Mouse (Mus musculus) testis, adult 2 months (tissue): ENCODE measurements around the gene Kras. TPM values are rescaled to one million over a fixed set of nuclear protein-coding genes. Genes with fewer than 3 reads are reported as not detected.

Source experiments
- H3K27ac ChIP-seq: fragments of 200-500 bp; 2 replicates; pipeline ENCODE4 v1.5.1; 2012; ENCODE audit warnings: low read depth, low read length; ENCODE audit not compliant: control insufficient read depth, insufficient read depth
- H3K27me3 ChIP-seq: fragments of 200-500 bp; 2 replicates; pipeline ENCODE4 v1.6.1; 2012; ENCODE audit warnings: mild to moderate bottlenecking, low read length, moderate library complexity; ENCODE audit not compliant: control insufficient read depth, insufficient read depth
- H3K36me3 ChIP-seq: fragments of 200-500 bp; 2 replicates; pipeline ENCODE4 v1.6.1; 2012; ENCODE audit warnings: mild to moderate bottlenecking, low read length; ENCODE audit not compliant: control insufficient read depth, insufficient read depth
- H3K4me1 ChIP-seq: fragments of 200-500 bp; 2 replicates; pipeline ENCODE4 v1.6.1; 2012; ENCODE audit warnings: low read length; ENCODE audit not compliant: control insufficient read depth, insufficient read depth
- H3K4me3 ChIP-seq: fragments of 200-500 bp; 2 replicates; pipeline ENCODE4 v1.5.1; 2012; ENCODE audit warnings: low read depth, mild to moderate bottlenecking, low read length, moderate library complexity, mixed read lengths; ENCODE audit not compliant: control insufficient read depth
- CTCF ChIP-seq: fragments of 200-500 bp; IDR thresholded peaks from 2 replicates; pipeline ENCODE4 v1.5.1; 2012; ENCODE audit warnings: low read depth, mild to moderate bottlenecking, inconsistent platforms, low read length, moderate library complexity; ENCODE audit not compliant: control insufficient read depth, insufficient read depth, insufficient replicate concordance
- POLR2A ChIP-seq: fragments of 200-500 bp; IDR thresholded peaks from 2 replicates; pipeline ENCODE4 v1.6.1; 2012; ENCODE audit warnings: low read depth, mild to moderate bottlenecking, inconsistent platforms, low read length, moderate library complexity; ENCODE audit not compliant: control insufficient read depth
- polyA plus RNA-seq: library from polyadenylated mRNA; depleted of rRNA; stranded (reverse); fragments of >200 nt; gene quantifications from 2 replicates; pipeline ENCODE4 v1.2.3, GENCODE M21; 2012

The Kras gene
- polyA plus RNA-seq, 1 experiment = 8.0 TPM

- Histone ChIP-seq H3K36me3 (no peaks in the 10 kb centered on the region), H3K4me1 (0 out of 2 replicates have a peak, but pooled peaks cover 3% of the 10 kb centered on the region), H3K27ac (no peak overlapping the region), H3K4me3 (peak overlapping the region; percentile 85), H3K27me3 (no peaks in the 10 kb centered on the region)
- TF ChIP-seq CTCF (no peak), POLR2A (no peak)
Measured at GRCm38 (mm10) chr6:145269313-145269845, 19.3 kb upstream of the Kras start.

- H3K36me3 ChIP-seq = no peaks in the 10 kb centered on the region
- H3K27ac ChIP-seq = no peak overlapping the region
- TF ChIP-seq CTCF (no peak), POLR2A (no peak)
Measured at GRCm38 (mm10) chr6:145267692-145268091, 17.7 kb upstream of the Kras start.

GRCm38 (mm10) chr6:145262314-145262713 lies 12.3 kb upstream of the Kras start:
- Histone ChIP-seq H3K4me3 (no peak overlapping the region), H3K27me3 (no peaks in the 10 kb centered on the region), H3K36me3 (no peaks in the 10 kb centered on the region), H3K27ac (no peak overlapping the region), H3K4me1 (no peaks in the 10 kb centered on the region)
- TF ChIP-seq CTCF = no peak
- TF ChIP-seq POLR2A = no peak

More at GRCm38 (mm10) chr6:145267692-145268091, 17.7 kb upstream of the Kras start:
- no peaks in the 10 kb centered on the region for H3K27me3 ChIP-seq
- H3K4me3 ChIP-seq = no peak overlapping the region
- 0 out of 2 replicates have a peak, but pooled peaks cover 3% of the 10 kb centered on the region for H3K4me1 ChIP-seq

GRCm38 (mm10) chr6:145256701-145257073 lies 6.6 kb upstream of the Kras start:
- Histone ChIP-seq H3K27ac (no peak overlapping the region), H3K4me1 (no peaks in the 10 kb centered on the region), H3K36me3 (no peaks in the 10 kb centered on the region), H3K4me3 (no peak overlapping the region), H3K27me3 (no peaks in the 10 kb centered on the region)
- TF ChIP-seq POLR2A (no peak), CTCF (no peak)

- Histone ChIP-seq H3K27ac (no peak overlapping the region), H3K36me3 (no peaks in the 10 kb centered on the region), H3K4me3 (no peak overlapping the region), H3K27me3 (no peaks in the 10 kb centered on the region), H3K4me1 (no peaks in the 10 kb centered on the region)
- TF ChIP-seq POLR2A (no peak), CTCF (no peak)
Measured at GRCm38 (mm10) chr6:145255952-145256700, 6.1 kb upstream of the Kras start.

GRCm38 (mm10) chr6:145250820-145251219 lies 781 bp upstream of the Kras start:
- peaks cover 10% of the 10 kb centered on the region for H3K4me1 ChIP-seq
- H3K36me3 ChIP-seq = no peaks in the 10 kb centered on the region
- TF ChIP-seq POLR2A (0 out of 2 replicates have a peak, but pooled peaks have one; percentile 15), CTCF (no peak)
- H3K27me3 ChIP-seq = no peaks in the 10 kb centered on the region
- H3K27ac ChIP-seq = peak overlapping the region; percentile 23
- H3K4me3 ChIP-seq = peak overlapping the region; percentile 90

- peak overlapping the region; percentile 82 for H3K27ac ChIP-seq
- peaks cover 10% of the 10 kb centered on the region for H3K4me1 ChIP-seq
- TF ChIP-seq CTCF = no peak
Measured at GRCm38 (mm10) chr6:145249291-145250184, 501 bp downstream of the Kras start.

More at GRCm38 (mm10) chr6:145249291-145250184, 501 bp downstream of the Kras start:
- H3K36me3 ChIP-seq = no peaks in the 10 kb centered on the region
- no peaks in the 10 kb centered on the region for H3K27me3 ChIP-seq
- H3K4me3 ChIP-seq = peak overlapping the region; percentile 90
